Mouse (Mus musculus) forebrain, postnatal 0 days (tissue): ENCODE measurements around the gene Ceacam15. TPM values are rescaled to one million over a fixed set of nuclear protein-coding genes. Genes with fewer than 3 reads are reported as not detected.
"Not testable (repeated sequence)": the region's sequence is repeated elsewhere in the genome, so short reads cannot be mapped to it uniquely, and the experiment has no call there.

Experiments
- ATAC-seq: fragments of 200-750 bp; cut with Nextera tagmentation; 2 replicates; pipeline ENCODE4 v1.8.0; 2017; ENCODE audit warnings: mild to moderate bottlenecking, moderate library complexity
- DNase-seq: peaks from one replicate; pipeline ENCODE4 v3.0.0-alpha.2; 2015
- H3K27ac ChIP-seq: fragments of 300-500 bp; sonication (generic); 2 replicates; pipeline ENCODE4 v1.5.1; 2014; ENCODE audit warnings: low read depth, mild to moderate bottlenecking, antibody characterized with exemption, low read length, moderate library complexity, mixed read lengths
- H3K27me3 ChIP-seq: fragments of 300-500 bp; sonication (generic); 2 replicates; pipeline ENCODE4 v1.6.1; 2014; ENCODE audit warnings: mild to moderate bottlenecking, low read length, mixed read lengths; ENCODE audit not compliant: insufficient read depth
- H3K36me3 ChIP-seq: fragments of 300-500 bp; sonication (generic); 2 replicates; pipeline ENCODE4 v1.6.1; 2014; ENCODE audit warnings: mild to moderate bottlenecking, moderate library complexity; ENCODE audit not compliant: insufficient read depth
- H3K4me1 ChIP-seq: fragments of 300-500 bp; sonication (generic); 2 replicates; pipeline ENCODE4 v1.6.1; 2014; ENCODE audit warnings: antibody characterized with exemption; ENCODE audit not compliant: insufficient read depth
- H3K4me2 ChIP-seq: fragments of 300-500 bp; sonication (generic); 2 replicates; pipeline ENCODE4 v1.6.1; 2014; ENCODE audit warnings: low read depth, mild to moderate bottlenecking, moderate library complexity
- H3K4me3 ChIP-seq: fragments of 300-500 bp; sonication (generic); 2 replicates; pipeline ENCODE4 v1.5.1; 2014; ENCODE audit warnings: low read depth, low read length, mixed read lengths
- H3K9ac ChIP-seq: fragments of 300-500 bp; sonication (generic); 2 replicates; pipeline ENCODE4 v1.6.1; 2014; ENCODE audit warnings: mild to moderate bottlenecking
- H3K9me3 ChIP-seq: fragments of 300-500 bp; sonication (generic); 2 replicates; pipeline ENCODE4 v1.6.1; 2016; ENCODE audit warnings: low read length
- CTCF ChIP-seq: sonication (generic); IDR thresholded peaks from 2 replicates; pipeline ENCODE4 v1.5.1; 2016; ENCODE audit warnings: antibody characterized with exemption, control low read depth, low read depth
- WGBS: fragments of 180-500 bp; shearing (Covaris S2); extraction: QIAGEN DNeasy Blood & Tissue Kit; methylation state at CpG from one replicate; pipeline ENCODE4 v1.1.7; 2014; 5-methylcytosine and 5-hydroxymethylcytosine counted together
- polyA plus RNA-seq: library from polyadenylated mRNA; unstranded; fragments of >200 nt; fragmentation: Nextera tagmentation; extraction: Ambion mirVana; gene quantifications from 2 replicates; pipeline ENCODE4 v1.2.1, GENCODE M21; 2015
- total RNA-seq: library from RNA; depleted of rRNA; stranded (reverse); fragments of >200 nt; gene quantifications from 2 replicates; pipeline ENCODE4 v1.2.3, GENCODE M21; 2014

The Ceacam15 gene
- total and polyA plus RNA-seq, 2 experiments from 2014 or later: not detected

DNA sequence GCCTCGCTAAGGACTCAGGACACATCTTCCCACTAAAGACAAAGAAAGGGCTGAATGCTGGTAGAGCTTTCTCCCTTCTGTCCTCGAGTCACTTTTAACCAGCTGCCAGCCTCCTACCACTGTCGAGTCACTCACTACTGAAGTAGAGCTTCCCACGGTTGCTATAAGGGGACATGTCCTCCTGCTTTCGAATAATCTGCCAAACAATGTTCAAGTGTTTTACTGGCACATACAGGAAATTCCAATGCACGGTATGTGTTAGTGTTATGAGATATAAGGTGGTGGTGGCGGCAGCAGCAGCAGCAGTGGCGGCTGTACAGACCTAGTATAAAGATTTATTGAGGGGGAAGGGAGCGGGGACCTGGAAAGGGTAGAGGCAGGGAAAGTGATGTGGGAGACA, 30.9 kb upstream of the Ceacam15 start:
- Histone ChIP-seq H3K36me3 (no peaks in the 10 kb centered on the region), H3K4me3 (no peak overlapping the region), H3K4me1 (no peaks in the 10 kb centered on the region), H3K9me3 (no peaks in the 10 kb centered on the region), H3K27ac (no peak overlapping the region), H3K4me2 (no peak overlapping the region), H3K27me3 (no peaks in the 10 kb centered on the region), H3K9ac (no peak overlapping the region)
- DNase-seq (no peak), ATAC-seq (no peak)
- TF ChIP-seq CTCF: no peak
- WGBS: 64% methylated on average over 9 of the region's 9 CpGs

DNA sequence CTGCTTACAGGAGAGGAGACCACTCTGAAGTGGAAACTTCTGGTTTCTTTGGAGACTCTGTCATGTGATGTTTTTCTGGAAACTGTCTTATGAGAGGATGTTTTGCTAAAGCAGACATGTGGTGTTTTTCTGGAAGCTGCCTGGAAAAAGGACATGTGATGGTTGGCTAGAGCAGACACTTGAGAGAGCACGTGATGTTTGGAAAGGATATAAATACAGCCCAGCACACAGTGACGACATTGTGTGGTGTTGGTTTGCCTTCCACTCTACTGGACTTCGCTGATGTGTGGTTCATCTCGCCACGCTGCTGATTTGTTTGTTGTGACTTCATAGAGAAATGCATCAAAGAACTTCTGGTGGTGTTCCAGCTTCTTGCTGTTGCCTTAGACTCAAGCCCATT, 25.1 kb upstream of the Ceacam15 start:
- Histone ChIP-seq H3K27ac (no peak overlapping the region), H3K9me3 (no peaks in the 10 kb centered on the region), H3K4me3 (no peak overlapping the region), H3K4me2 (no peak overlapping the region), H3K9ac (no peak overlapping the region), H3K4me1 (no peaks in the 10 kb centered on the region), H3K27me3 (no peaks in the 10 kb centered on the region), H3K36me3 (no peaks in the 10 kb centered on the region)
- no peak for TF ChIP-seq CTCF
- no peak for ATAC-seq
- WGBS: 77% methylated on average over 5 of the region's 5 CpGs
- no peak for DNase-seq

DNA sequence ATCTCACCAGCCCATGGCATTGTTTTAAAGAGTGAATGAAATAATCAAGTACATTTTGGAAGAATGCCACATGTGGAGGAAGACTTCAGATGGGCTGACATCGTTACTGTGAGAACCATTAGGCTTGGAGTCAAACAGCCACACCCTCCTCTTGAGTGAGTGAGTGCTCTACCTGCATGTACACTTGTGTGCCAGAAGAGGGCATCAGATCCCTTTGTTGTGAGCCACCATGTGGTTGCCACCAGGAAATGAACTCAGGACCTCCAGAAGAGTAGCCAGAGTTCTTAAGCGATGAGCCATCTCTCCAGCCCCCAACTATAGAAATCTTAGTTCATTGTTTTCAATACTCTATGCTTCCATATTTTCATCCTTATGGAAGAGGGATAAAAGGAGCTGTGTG, 23.5 kb upstream of the Ceacam15 start:
- DNase-seq: no peak
- H3K27me3 ChIP-seq: no peaks in the 10 kb centered on the region
- ATAC-seq: no peak
- no peaks in the 10 kb centered on the region for H3K4me1 ChIP-seq
- H3K27ac ChIP-seq: no peak overlapping the region
- no peaks in the 10 kb centered on the region for H3K9me3 ChIP-seq
- TF ChIP-seq CTCF: peak; percentile 43
- H3K9ac ChIP-seq: no peak overlapping the region
- H3K4me3 ChIP-seq: no peak overlapping the region
- no peaks in the 10 kb centered on the region for H3K36me3 ChIP-seq
- 50% methylated on average over 2 of the region's 2 CpGs for WGBS
- no peak overlapping the region for H3K4me2 ChIP-seq

DNA sequence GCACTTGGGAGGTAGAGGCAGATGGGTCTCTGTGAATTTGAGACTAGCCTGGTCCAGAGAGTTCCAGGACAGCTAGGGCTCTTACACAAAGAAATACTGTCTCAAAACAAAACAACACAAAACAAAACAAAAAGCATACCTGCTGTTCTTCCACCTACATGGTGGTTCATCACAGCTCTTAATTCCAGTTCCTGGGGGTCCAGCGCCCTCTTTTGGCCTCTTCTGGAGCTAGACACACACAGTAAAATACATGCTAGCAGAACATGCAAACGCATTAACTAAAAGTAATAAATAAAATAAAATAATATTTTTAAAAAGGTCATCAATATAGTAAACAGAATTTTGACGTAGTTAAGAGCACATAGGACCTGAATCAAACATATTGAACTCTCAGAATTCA, 19.5 kb upstream of the Ceacam15 start:
- WGBS: 38% methylated on average over 3 of the region's 3 CpGs
- ATAC-seq: no peak
- Histone ChIP-seq H3K4me2 (no peak overlapping the region), H3K4me1 (no peaks in the 10 kb centered on the region), H3K4me3 (no peak overlapping the region), H3K27me3 (no peaks in the 10 kb centered on the region), H3K36me3 (no peaks in the 10 kb centered on the region), H3K9ac (no peak overlapping the region), H3K27ac (no peak overlapping the region), H3K9me3 (no peaks in the 10 kb centered on the region)
- peak; percentile 51 for TF ChIP-seq CTCF
- DNase-seq: peak; percentile 9

DNA sequence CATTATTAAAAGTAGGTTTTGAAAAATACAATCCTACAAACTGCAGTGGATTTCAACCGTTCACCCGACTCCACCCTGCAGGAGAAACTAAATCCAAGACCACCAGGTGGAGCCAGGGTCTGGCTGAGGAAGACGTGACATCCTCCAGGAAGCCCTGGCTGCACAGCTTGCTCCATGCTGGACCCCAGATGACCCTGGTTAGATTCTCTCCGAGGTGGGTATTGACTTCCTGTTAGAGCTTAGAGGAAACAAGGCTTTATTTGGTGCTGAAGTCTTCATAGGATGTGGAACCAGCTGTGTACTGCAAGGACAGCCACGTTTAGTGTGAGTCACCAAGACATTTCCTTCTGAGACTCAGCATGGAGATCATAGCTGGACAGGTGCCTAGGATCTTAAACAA, 13.7 kb upstream of the Ceacam15 start:
- 84% methylated on average over 5 of the region's 5 CpGs for WGBS
- H3K9me3 ChIP-seq: 0 out of 2 replicates have a peak, but pooled peaks cover 8% of the 10 kb centered on the region
- H3K4me3 ChIP-seq: no peak overlapping the region
- DNase-seq: no peak
- H3K9ac ChIP-seq: no peak overlapping the region
- no peak for TF ChIP-seq CTCF
- ATAC-seq: no peak
- no peaks in the 10 kb centered on the region for H3K4me1 ChIP-seq
- no peak overlapping the region for H3K4me2 ChIP-seq
- no peaks in the 10 kb centered on the region for H3K27me3 ChIP-seq
- no peaks in the 10 kb centered on the region for H3K36me3 ChIP-seq
- H3K27ac ChIP-seq: no peak overlapping the region

DNA sequence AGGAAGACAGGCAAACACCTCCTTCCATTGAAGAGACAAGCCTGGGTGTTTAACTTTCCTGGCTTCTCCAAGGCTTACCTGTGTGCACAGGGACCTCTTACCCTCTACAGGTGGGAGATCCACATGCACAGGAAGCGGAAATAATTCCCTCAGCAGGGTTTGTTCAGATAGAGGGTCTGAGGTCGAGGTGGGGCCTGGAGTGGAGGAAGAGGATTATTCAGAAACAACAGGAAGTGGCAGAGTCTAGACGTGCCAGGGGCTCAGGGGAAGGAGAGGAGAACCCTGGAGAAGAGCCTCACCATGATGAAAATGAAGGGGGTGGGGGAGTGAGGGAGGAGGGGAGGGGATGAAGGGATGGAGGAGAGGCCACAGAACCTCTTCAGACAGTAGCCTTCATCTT, 4.7 kb upstream of the Ceacam15 start:
- H3K27me3 ChIP-seq: not testable (repeated sequence)

DNA sequence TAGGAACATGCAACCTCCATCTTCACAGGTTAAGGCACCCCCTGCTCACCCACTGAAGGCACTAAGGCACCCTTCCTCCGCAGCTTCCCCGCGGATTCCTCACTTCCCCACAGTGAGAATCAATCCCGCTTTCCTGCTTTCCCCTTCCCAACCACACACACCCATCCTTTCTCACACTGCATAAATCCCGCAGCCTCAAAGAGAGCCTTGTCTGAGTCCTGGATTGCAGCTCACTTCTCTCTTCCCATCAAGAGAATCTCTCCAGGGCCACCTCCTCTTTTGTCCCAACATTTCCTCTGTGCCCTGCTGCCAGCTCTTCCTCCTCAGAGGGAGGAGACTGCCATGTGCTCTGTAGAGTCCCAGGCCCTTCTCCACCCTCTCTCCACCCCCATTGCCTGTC, 806 bp downstream of the Ceacam15 start:
- DNase-seq, H3K36me3 ChIP-seq, H3K4me1 ChIP-seq, H3K9me3 ChIP-seq, H3K4me3 ChIP-seq, H3K27ac ChIP-seq, H3K27me3 ChIP-seq, H3K4me2 ChIP-seq, H3K9ac ChIP-seq: not testable (repeated sequence)
- WGBS: 60% methylated on average over 5 of the region's 5 CpGs
- peak; percentile 42; the same call in 1 of the 2 replicates for ATAC-seq

More for the DNA sequence above, 4.7 kb upstream of the Ceacam15 start:
- not testable (repeated sequence) for H3K4me2 ChIP-seq, H3K9ac ChIP-seq, H3K4me3 ChIP-seq, H3K4me1 ChIP-seq, H3K27ac ChIP-seq, ATAC-seq, H3K9me3 ChIP-seq, DNase-seq, H3K36me3 ChIP-seq
- WGBS: 50% methylated on average over 2 of the region's 3 CpGs

DNA sequence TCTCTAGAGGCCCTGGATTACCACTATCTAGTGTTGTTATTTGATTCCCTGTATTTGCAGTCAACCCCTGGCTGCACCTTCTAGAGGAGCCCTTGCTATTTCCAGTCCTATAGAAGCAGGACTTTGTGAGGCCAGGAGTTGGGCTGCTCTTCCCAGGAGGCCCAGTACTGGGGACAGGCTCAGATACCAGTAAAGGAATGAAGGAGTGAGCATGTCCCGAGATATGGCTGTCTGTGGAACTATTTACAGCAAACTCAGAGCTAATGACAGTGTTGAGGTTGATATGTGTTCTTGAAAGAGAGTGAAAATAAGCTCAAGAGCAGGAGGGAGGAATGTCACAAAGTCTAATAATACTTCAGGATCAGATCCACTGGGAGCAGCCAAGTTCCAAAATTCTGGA, 1.7 kb downstream of the Ceacam15 start:
- H3K4me1 ChIP-seq: no peaks in the 10 kb centered on the region
- WGBS: 76% methylated on average over 1 of the region's 1 CpGs
- no peak for ATAC-seq
- TF ChIP-seq CTCF: no peak
- no peak overlapping the region for H3K4me3 ChIP-seq
- H3K36me3 ChIP-seq: no peaks in the 10 kb centered on the region
- H3K9me3 ChIP-seq: no peaks in the 10 kb centered on the region
- H3K9ac ChIP-seq: no peak overlapping the region
- DNase-seq: no peak
- H3K27me3 ChIP-seq: no peaks in the 10 kb centered on the region
- no peak overlapping the region for H3K27ac ChIP-seq
- H3K4me2 ChIP-seq: no peak overlapping the region

DNA sequence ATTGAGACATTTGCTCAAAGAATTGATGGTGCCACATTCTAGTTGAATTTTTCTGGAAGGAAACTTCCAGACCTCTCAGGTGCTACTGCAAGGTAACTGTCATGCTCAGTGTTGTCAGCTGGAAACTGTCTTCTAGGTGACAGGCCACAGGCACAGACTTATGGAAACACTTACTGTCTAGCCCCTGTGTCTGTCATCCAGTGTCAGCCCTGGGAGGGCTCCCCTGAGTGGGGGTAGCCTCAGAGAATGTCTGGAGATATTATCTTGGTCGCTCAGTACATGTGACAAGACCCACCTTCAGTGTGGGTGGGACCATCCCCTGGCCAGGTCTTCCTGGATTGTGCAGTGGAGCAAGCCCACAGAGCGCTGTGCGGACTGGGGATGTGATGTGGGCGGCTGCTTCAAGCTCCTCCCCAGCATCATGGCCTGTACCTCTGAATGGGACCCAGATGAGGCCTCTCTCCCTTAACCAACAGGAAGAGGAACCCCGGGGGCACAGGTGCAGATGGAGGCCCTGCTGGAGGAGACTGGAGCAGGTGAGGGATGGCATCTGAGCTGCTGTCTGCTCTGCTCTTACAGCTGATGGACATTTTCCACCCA, 7.1 kb downstream of the Ceacam15 start:
- not testable (repeated sequence) for H3K27me3 ChIP-seq, H3K4me3 ChIP-seq, H3K9ac ChIP-seq, H3K27ac ChIP-seq, ATAC-seq, H3K36me3 ChIP-seq, H3K4me2 ChIP-seq, DNase-seq, H3K4me1 ChIP-seq, H3K9me3 ChIP-seq
- WGBS: 90% methylated on average over 4 of the region's 5 CpGs
